Mouse (Mus musculus) thymus, adult 2 months (tissue): ENCODE data around the gene Me1.

Experiments used
- CTCF ChIP-seq: fragments of 200-500 bp; IDR thresholded peaks from 2 replicates; pipeline ENCODE4 v1.5.1; 2012; ENCODE audit warnings: mild to moderate bottlenecking, control low read depth, low read length, moderate library complexity, borderline replicate concordance; ENCODE audit not compliant: control insufficient read depth, poor library complexity, insufficient read depth; ENCODE audit errors: extremely low read depth
- POLR2A ChIP-seq: fragments of 200-500 bp; IDR thresholded peaks from 2 replicates; pipeline ENCODE4 v1.6.1; 2012; ENCODE audit warnings: mild to moderate bottlenecking, low read length, control low read depth, moderate library complexity; ENCODE audit not compliant: control insufficient read depth, poor library complexity, insufficient read depth; ENCODE audit errors: extremely low read depth

- TF ChIP-seq CTCF: no peak
- no peak for TF ChIP-seq POLR2A
Observed at GRCm38 (mm10) chr9:86569314-86569910, 126.3 kb downstream of the Me1 start.
